Mouse (Mus musculus) ES-Bruce4 (cell line): ENCODE data around the gene Scfd2. TPM values are rescaled to one million over a fixed set of nuclear protein-coding genes. Genes with fewer than 3 reads are reported as not detected.

Experiments used
- H3K27ac ChIP-seq: 2 replicates; pipeline ENCODE4 v1.5.1; 2012; ENCODE audit warnings: low read length, inconsistent platforms; ENCODE audit not compliant: insufficient read depth
- H3K27me3 ChIP-seq: 2 replicates; pipeline ENCODE4 v1.6.1; 2012; ENCODE audit warnings: mild to moderate bottlenecking, low read length, inconsistent platforms; ENCODE audit not compliant: control insufficient read depth, poor library complexity, insufficient read depth, severe bottlenecking
- H3K36me3 ChIP-seq: 2 replicates; pipeline ENCODE4 v1.6.1; 2012; ENCODE audit warnings: inconsistent platforms, mild to moderate bottlenecking, low read length, moderate library complexity; ENCODE audit not compliant: control insufficient read depth, poor library complexity, insufficient read depth, severe bottlenecking
- H3K4me1 ChIP-seq: one replicate; pipeline ENCODE4 v1.8.1; 2011; ENCODE audit warnings: low read length; ENCODE audit not compliant: control insufficient read depth, insufficient read depth
- H3K4me3 ChIP-seq: 2 replicates; pipeline ENCODE4 v1.5.1; 2011; ENCODE audit warnings: low read depth, mild to moderate bottlenecking, low read length
- H3K9ac ChIP-seq: 2 replicates; pipeline ENCODE4 v1.6.1; 2012; ENCODE audit warnings: low read depth, mild to moderate bottlenecking, inconsistent platforms; ENCODE audit not compliant: poor library complexity, severe bottlenecking
- H3K9me3 ChIP-seq: replicated peaks from 2 replicates; pipeline ENCODE4 v1.6.1; 2012; ENCODE audit warnings: mild to moderate bottlenecking, low read length, inconsistent platforms; ENCODE audit not compliant: control insufficient read depth, poor library complexity, insufficient read depth, severe bottlenecking
- CTCF ChIP-seq: IDR thresholded peaks from one replicate; pipeline ENCODE4 v1.8.1; 2011; ENCODE audit warnings: low read depth, low read length
- EP300 ChIP-seq: IDR thresholded peaks from 2 replicates; pipeline ENCODE4 v1.6.1; 2011; ENCODE audit warnings: low read depth, low read length; ENCODE audit not compliant: insufficient read depth
- POLR2A ChIP-seq: IDR thresholded peaks from one replicate; pipeline ENCODE4 v1.8.1; 2011; ENCODE audit warnings: low read length; ENCODE audit not compliant: insufficient read depth
- polyA plus RNA-seq: library from polyadenylated mRNA; stranded (reverse); fragments of >200 nt; gene quantifications from 2 replicates; pipeline ENCODE4 v1.2.4, GENCODE M21; 2011; ENCODE audit warnings: low read depth; ENCODE audit not compliant: missing spikeins, insufficient read depth, insufficient read length

Scfd2 gene
- polyA plus RNA-seq, 1 experiment = 5.8 TPM

GRCm38 (mm10) chr5:74222626-74223025, 308.9 kb downstream of the Scfd2 start:
- TF ChIP-seq CTCF (no peak), EP300 (no peak), POLR2A (no peak)
- Histone ChIP-seq H3K27me3 (no peaks in the 10 kb centered on the region), H3K4me3 (no peak overlapping the region), H3K27ac (no peak overlapping the region), H3K4me1 (no peaks in the 10 kb centered on the region), H3K36me3 (no peaks in the 10 kb centered on the region), H3K9me3 (no peaks in the 10 kb centered on the region), H3K9ac (no peak overlapping the region)

- Histone ChIP-seq H3K9ac (no peak overlapping the region), H3K27ac (no peak overlapping the region), H3K27me3 (no peaks in the 10 kb centered on the region), H3K9me3 (no peaks in the 10 kb centered on the region), H3K36me3 (no peaks in the 10 kb centered on the region), H3K4me3 (no peak overlapping the region), H3K4me1 (peaks cover 6% of the 10 kb centered on the region)
- TF ChIP-seq CTCF (no peak), POLR2A (no peak), EP300 (no peak)
Measured at GRCm38 (mm10) chr5:74218524-74218923, 313.0 kb downstream of the Scfd2 start.

- TF ChIP-seq POLR2A = no peak
- TF ChIP-seq EP300 = no peak
- no peak for TF ChIP-seq CTCF
- H3K27me3 ChIP-seq = no peaks in the 10 kb centered on the region
- H3K36me3 ChIP-seq = no peaks in the 10 kb centered on the region
- no peak overlapping the region for H3K9ac ChIP-seq
- no peak overlapping the region for H3K4me3 ChIP-seq
- no peaks in the 10 kb centered on the region for H3K9me3 ChIP-seq
- no peak overlapping the region for H3K27ac ChIP-seq
- peaks cover 6% of the 10 kb centered on the region for H3K4me1 ChIP-seq
Measured at GRCm38 (mm10) chr5:74215125-74215524, 316.4 kb downstream of the Scfd2 start.

- Histone ChIP-seq H3K4me3 (no peak overlapping the region), H3K27ac (peak overlapping the region; percentile 43; the same call in 1 of the 2 replicates), H3K9ac (no peak overlapping the region), H3K27me3 (no peaks in the 10 kb centered on the region), H3K9me3 (no peaks in the 10 kb centered on the region), H3K36me3 (no peaks in the 10 kb centered on the region), H3K4me1 (peaks cover 6% of the 10 kb centered on the region)
- no peak for TF ChIP-seq CTCF
- TF ChIP-seq POLR2A = no peak
- no peak for TF ChIP-seq EP300
Measured at GRCm38 (mm10) chr5:74214501-74215110, 317.0 kb downstream of the Scfd2 start.

GRCm38 (mm10) chr5:74211346-74211745, 320.2 kb downstream of the Scfd2 start:
- H3K4me1 ChIP-seq = peaks cover 6% of the 10 kb centered on the region
- H3K9me3 ChIP-seq = no peaks in the 10 kb centered on the region
- no peak overlapping the region for H3K27ac ChIP-seq
- TF ChIP-seq EP300 = no peak
- TF ChIP-seq POLR2A = no peak
- TF ChIP-seq CTCF = no peak
- no peaks in the 10 kb centered on the region for H3K27me3 ChIP-seq
- no peak overlapping the region for H3K9ac ChIP-seq
- H3K36me3 ChIP-seq = no peaks in the 10 kb centered on the region
- H3K4me3 ChIP-seq = no peak overlapping the region

GRCm38 (mm10) chr5:74209640-74210039, 321.9 kb downstream of the Scfd2 start:
- H3K27me3 ChIP-seq = no peaks in the 10 kb centered on the region
- TF ChIP-seq POLR2A = no peak
- TF ChIP-seq EP300 = no peak
- TF ChIP-seq CTCF = no peak
- no peaks in the 10 kb centered on the region for H3K36me3 ChIP-seq
- no peak overlapping the region for H3K9ac ChIP-seq
- H3K4me3 ChIP-seq = no peak overlapping the region
- H3K27ac ChIP-seq = no peak overlapping the region
- H3K9me3 ChIP-seq = no peaks in the 10 kb centered on the region
- H3K4me1 ChIP-seq = peaks cover 2% of the 10 kb centered on the region
